Mouse (Mus musculus) mouse embryonic stem cell (cell line): Measurements from ENCODE around the gene Scrg1.
"Not testable (repeated sequence)": the region's sequence is repeated elsewhere in the genome, so short reads cannot be mapped to it uniquely, and the experiment has no call there.

Experiments
- in situ Hi-C, 2 experiments: fragments of 300-500 bp; cut with MboI; formaldehyde crosslinking; loops; 1 replicate in 1 of 2; 3 replicates in 1 of 2; pipeline ENCODE4 v1.14.3; 2019 to 2020; ENCODE audit warnings: low sequenced_read_pairs in 2 of 2, low pct_unique_long_range_greater_than_20kb in 1 of 2, mixed read lengths in 1 of 2; ENCODE audit not compliant: unreplicated experiment in 1 of 2

Gene Scrg1

DNA sequence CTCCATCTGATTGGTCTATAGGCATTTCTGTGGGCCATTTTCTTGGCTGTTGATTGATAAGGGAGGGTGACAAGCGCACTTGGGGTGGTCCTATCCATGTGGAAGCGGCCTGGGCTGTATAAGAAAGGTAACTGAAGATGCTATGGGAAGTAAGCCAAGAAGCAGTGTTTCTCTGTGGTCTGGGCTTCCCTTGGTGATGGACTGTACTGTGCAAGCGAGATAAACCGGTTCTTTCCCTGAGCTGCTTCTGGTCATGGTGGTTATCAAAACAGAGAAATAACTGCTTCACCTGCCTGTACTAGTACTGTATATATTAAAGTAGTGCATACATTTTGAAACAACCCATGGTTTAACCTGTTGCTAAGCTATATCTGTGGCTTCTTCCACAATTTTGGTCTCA lies 36.1 kb downstream of the Scrg1 start:
- in situ Hi-C loops: no loop called here

DNA sequence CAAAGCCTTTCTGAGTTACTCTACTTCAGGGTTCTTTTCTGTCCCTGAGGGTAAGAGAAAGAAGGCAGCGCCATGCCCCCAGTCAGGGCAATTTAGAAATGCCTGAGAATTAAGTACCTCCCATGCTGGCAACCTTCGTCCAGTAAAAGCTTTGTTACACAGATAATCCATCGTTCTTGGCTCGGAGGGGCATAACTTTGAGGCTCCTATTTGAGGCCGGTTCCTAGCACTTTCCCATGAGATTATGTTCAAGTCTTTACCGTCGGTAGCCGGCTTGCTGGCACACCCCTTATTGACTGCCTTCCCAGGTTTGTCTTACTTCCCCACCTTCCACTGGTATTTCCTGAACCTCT lies 42.7 kb downstream of the Scrg1 start:
- in situ Hi-C loops: no loop called here

DNA sequence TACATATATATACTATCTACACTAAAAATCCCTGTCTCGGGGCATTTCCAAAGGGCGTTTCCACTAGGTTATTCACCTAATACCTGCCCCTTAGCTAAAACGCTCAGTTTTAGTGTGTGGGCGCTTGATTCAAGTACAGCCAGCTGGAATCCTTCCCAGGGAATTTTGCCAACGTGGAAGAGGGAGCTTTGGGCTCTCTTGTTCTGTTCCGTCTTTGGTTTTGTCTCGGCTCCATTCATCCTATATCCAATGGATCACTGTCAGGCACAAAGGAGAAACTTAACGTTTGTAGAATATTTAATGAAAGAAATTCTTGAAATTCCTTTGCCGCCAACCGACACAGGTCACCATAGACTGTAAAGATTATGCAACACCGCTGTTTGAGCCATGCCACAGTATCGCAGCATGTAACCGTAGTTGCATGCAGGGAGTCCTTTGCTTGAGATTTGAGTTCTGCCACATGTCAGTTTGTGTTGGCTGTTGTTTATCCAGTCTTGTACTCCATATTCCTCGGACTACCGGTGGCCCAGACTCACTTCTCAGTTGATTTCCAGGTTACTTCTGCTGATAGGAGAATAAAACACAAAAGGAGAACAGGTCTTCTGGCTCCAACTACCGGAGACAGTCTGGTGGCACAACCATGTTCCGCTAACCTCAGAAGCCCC lies 43.3 kb downstream of the Scrg1 start:
- in situ Hi-C loops: no loop called here

DNA sequence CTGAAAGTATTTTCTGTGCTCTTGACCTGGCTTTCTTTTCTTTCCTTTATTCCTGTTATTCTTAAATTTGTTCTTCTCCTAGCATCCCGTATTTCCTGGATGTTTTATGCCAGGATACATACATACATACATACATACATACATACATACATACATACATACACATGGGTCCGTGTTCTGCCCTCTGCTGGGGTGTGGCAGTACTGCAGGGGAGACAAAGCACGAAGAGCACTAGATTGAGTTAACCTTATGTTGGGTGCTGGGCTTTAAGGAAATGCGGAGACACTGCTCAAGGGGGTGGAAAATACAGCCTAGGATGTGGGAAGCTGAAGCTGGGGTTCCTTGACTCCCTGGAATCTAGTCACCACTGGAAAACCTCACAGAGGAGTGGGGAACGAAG lies 47.9 kb downstream of the Scrg1 start:
- in situ Hi-C loops: no loop called here

DNA sequence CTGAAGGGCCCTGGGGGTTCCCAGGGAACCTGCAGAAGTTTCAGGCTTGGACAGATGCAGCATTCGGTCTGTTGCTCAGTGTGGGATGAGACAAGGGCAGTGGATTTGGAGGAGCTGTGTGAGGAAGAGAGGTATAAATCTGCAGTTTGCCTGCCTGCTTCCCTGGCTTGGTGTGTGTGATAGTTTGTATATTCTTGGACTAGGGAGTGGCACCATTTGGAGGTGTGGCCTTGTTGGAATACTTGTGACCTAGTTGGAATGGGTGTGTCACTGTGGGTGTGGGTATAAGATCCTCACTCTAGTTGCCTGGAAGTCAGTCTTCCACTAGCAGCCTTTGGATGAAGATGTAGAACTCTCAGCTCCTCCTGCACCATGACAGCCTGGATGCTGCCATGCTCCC lies 49.8 kb downstream of the Scrg1 start:
- in situ Hi-C loops: not testable (repeated sequence)

DNA sequence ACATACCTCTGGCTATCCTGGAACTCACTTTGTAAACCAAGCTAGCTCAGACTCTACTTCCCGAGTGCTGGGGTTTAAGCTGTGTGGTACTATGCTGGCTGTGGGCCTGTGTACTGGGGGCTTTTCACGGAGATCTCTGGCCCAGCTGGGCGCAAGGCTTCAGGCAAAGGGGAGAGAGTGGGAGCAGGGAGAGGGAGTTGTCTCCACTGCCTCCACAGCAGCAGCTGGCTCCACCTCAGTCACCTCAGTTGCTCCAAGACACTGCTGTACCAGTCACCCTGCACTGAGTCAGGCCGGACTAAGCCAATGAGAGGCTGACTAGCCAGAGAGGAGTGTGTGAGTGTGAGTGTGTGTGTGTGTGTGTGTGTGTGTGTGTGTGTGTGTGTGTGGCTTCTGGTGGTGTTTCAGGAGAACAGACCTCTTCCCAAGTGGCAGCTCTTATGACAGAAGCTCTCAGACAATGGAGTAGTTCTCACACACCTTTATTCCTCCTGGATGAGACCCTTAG lies 51.9 kb downstream of the Scrg1 start:
- in situ Hi-C loops: no loop called here

DNA sequence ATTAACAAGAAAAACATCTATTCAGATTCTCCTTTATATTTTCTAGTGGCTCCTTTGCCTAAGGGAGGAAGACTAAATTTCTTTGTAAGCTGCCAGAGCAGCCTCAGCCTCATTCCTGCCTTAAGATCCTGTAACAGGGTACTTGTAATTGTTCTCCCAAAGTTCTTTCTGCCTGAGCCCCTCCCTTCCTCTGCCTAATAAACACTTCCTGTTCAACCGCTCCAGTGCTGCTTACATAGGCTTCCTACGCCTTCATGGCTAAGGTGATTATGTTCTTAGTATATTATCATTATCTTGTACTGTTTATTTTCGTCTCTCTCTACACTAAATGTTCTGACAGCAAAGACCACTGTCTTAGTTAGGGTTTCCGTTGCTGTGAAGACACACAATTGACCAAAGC lies 52.9 kb downstream of the Scrg1 start:
- in situ Hi-C loops: no loop called here

DNA sequence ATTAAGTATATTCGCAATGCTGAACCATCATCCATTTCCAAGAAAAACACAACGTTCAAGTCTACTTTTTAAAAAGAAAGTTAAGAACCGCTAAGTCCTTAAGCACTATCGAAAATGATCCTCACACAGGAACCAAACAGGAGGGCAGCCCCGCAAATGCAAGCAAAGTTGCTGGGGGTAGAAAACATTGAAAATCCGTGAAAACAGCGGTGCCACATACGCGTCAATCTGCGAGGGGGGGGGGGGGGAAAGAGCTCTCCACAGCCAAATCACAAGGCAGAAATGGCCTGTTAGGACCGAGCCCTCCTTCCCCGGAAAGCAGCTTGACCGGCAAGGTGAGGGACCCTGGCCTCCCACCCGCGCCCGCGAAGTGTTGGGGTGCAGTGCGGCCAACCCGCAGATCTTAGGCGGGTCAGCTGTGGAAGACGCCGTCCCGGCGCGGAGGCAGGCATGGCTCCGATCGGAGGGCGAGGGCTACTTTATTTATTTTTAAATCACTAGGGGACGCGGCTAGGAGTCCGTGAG lies 55.1 kb downstream of the Scrg1 start:
- in situ Hi-C loops: no loop called here

DNA sequence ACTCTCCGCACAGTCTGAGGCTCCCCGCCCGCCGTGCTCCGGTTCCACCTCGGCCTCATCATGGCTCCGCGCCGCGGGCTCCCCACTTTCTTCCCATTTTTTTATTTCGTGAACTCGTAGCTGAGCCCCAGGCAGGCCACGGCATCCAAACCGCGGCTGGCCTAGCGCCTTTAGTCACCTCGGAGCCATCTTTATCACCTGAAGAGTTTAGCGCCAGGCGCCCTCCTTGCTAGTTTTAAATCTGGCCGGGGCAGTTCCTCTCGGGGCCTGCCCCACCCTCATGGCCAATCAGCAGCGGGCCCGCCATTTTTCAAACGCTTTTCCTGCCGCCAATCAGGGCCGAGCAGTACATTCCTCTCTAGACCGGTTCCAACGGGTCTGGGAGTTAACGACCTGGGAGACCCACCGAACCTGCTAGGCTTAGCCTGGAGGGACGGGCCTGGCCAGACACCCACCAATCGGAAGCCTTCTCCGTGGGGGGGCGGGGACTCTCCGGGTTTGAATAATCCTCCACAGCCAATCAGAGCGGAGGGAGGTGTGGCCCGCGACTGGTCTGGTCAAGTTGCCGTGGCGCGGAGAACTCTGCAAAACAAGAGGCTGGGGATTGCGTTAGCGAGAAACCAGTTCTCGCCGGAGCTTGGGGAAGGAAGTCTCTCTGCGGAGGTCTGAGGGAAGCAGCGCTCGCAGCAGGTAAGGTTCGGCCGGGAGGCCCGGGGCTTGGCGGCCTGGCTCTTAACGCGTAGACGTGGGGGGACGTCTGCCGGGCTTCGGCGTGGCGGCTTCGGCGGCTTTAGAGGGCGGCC lies 55.8 kb downstream of the Scrg1 start, which contains the start of gene Hmgb2:
Gene Hmgb2, plus strand, starts transcription at position 592 of the 803 bp plus-strand sequence.
- in situ Hi-C loops: no loop called here

DNA sequence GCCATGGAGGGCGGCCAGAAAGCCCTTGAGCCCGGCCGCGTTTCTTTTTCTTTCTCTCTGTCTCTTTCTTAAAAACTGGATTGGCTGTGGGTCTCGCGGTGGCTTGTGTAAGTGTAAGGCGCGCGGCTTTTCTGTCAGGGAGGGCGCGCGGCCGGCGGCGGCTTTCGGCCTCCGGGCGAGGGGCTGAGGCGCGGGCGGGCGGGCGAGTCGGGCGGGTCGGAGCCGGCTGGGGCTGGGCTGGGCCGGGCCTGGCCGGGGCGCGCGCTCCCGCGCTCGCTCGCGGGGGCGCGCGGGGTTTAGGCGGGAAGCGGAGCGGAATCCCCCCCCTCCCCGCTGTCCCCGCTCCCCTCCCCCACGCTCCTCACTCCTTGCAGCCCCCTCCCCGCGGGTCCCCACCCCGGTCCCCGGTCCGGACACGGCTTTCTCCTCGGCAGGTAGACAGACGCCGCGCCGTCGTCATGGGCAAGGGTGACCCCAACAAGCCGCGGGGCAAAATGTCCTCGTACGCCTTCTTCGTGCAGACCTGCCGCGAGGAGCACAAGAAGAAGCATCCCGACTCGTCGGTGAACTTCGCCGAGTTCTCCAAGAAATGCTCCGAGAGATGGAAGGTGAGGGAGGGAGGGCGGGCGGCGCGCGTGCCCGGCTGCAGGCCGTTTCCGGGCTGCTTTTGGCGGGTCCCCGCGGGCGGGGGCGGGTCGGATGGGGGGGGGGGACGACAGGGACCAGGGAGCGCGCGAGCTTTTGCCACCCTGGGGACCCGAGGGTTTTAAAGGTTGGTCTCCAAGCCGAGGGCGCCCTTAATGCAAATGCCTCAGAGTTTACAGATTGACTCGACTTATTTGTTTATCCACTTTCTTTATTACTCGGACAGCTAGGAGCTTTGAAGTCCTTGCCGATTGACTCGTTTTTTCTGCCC lies 56.7 kb downstream of the Scrg1 start:
- in situ Hi-C loops: no loop called here

DNA sequence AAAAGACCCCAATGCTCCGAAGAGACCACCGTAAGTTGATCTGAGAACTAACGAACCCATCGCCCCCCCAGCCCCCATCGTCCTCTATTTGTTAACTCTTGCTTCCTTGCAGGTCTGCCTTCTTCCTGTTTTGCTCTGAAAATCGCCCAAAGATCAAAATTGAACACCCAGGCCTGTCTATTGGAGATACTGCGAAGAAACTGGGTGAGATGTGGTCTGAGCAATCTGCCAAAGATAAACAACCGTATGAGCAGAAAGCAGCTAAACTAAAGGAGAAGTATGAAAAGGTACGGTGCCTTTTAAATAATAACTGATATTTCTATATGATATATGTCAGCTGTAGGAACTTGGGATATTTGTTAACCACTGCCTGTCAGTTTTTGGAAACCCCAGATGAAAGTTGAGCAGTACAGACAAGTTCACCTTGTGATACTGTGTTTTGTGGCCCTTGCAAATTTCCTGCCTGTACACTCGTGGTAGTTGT lies 57.5 kb downstream of the Scrg1 start:
- in situ Hi-C loops: not testable (repeated sequence)

DNA sequence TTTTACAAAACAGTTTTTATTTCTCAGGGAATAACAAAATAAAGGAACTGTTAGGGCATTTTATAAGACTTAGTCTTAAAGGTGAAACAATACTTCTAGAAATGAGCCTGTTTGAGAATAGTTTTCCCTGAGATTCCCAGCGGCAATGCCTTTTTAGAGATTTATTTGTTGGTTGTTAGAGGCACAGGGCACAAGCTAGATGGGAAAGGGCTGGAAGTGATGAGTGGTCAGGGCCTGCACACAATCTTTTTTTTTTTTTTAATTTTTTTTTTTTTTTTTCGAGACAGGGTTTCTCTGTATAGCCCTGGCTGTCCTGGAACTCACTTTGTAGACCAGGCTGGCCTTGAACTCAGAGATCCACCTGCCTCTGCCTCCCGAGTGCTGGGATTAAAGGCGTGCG lies 61.0 kb downstream of the Scrg1 start:
- in situ Hi-C loops: not testable (repeated sequence)

DNA sequence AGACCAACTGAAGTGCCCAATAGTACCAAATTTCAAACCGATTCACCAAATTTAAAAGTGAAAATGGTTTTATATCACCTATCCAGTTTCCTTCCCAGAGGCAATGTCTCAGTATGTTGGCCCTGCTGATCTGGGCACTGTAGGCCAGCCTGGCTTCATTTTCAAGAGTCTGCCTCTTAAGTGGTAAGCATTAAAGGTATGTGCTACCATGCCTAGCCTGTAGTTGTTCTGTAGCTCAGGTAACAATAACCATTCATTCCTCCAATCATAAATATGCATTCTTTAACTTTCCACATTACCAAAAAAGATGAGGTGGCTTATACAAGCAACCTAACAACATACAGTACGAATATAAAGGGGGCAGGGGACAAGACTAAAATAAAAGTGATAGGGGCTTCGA lies 62.0 kb downstream of the Scrg1 start:
- in situ Hi-C loops: no loop called here

DNA sequence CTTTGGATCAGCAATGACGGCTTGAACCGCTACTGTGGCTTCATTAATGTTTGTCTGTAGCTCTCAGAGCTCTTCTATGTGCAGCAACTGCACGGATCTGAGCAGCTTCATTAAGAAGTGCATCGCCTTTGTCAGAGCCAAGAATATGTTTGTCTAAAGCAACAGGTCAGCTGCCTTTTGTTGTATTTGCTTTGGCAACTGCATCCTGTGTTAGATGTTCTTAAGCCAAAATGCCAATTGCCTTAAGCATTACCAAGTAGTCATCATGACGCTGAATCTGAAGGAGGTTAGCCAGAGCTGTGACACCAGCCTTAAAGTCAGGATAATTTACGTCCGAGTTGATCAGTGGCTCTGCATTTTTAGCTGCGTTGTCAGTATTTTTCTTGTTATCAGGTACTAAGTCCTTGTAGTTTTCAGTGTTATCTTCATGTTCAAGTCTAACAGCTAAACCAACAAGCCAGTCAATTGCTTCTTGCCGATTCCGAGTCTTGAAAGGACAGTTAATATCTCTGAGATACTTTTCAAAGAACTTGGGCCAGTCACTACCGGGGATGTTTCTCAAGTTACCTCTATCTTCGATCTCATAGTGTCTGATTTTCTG lies 64.6 kb downstream of the Scrg1 start:
- in situ Hi-C loops: loop anchor here in 1 of 2 experiments (10.0 kb wide), 1 partner anchor 195 kb away; the partner anchor contains the start of gene Hand2
